Mouse (Mus musculus) lung, postnatal 4 days (tissue): ENCODE data around the gene Plekhs1.
"Not testable (repeated sequence)": the region's sequence is repeated elsewhere in the genome, so short reads cannot be mapped to it uniquely, and the experiment has no call there.

Experiments used
- DNase-seq, 2 experiments: peaks; one replicate each; pipeline ENCODE4 v3.0.0; 2021

Plekhs1 gene

DNA sequence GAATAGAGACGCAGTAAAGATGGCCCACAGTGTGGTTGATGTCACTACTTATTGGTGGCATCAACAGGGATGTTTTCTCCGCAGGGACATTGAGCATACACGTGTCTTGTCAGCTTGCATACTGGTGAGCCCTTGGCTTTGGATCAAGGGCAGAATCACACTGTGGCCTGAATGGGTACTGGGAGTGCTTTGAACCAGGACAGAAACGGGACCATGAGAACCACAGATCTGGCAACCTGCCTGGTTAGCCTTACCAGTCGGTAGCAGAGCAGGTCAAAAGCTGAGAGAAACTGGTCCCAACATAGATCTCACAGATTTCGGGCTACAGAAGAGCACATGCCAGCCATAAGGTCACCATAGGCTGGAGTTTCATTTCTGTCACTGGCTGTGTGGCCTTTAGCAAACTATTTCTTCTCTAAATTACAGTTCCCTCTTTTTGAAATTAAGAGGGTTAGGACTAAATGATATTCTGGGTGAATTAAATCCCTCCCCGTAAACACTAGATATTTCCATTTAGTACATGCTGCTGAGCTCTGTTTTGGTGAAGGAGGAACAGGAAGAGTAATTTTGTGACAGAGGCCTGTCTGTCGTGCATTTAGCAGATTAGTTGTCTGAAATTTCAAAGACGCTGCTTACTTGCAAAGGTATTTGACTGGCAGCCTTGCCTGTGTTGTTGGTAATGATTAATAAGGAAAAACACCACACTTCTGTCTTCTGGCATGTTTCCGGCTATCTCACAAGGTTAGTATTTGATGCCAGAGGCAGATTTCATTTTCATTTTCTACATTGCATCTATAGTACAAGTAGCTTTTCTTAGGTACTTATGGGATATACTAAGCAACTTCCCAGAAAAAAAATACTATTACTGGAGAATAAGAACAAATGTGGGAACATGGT lies 2.0 kb upstream of the Plekhs1 start:
- no peak for DNase-seq

DNA sequence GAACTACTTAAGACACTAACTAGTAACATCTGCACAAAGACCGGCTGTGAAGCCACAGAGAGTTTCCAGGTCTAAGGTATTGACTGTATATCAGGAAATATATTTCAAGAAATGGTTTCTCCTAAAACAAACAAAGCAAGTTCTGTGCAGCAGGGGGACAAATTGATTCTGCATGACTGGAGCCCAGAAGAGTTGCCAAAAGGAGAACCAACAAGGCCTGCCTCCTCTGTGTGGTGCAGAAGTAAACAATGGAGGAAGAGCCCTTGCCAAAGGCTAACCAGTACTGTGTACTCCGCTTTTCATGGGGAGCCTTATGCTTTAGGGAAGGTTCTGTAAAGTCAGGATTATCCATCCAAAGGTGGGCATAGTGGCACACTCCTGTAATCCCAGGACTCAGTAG lies 1.2 kb upstream of the Plekhs1 start:
- DNase-seq: no peak

DNA sequence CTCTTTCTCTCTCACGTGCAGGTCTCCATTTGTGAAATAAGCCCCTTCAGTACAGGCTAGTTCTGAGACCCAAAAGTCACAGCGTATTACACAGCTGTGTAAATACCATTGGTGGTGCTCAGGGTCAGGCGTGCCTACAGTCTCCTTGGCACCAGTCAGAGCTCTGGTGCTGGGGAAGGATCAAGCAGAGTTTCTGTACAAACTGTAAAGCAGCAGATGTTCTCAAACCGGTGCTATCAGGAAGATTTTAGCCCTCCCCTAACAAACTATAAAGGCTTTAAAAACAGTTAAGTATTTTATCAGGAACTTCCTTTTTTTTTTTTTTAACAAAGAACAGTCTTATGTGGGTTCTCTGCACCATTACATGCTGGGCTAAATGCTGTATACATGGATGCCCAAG lies 1.3 kb downstream of the Plekhs1 start:
- DNase-seq: no peak

DNA sequence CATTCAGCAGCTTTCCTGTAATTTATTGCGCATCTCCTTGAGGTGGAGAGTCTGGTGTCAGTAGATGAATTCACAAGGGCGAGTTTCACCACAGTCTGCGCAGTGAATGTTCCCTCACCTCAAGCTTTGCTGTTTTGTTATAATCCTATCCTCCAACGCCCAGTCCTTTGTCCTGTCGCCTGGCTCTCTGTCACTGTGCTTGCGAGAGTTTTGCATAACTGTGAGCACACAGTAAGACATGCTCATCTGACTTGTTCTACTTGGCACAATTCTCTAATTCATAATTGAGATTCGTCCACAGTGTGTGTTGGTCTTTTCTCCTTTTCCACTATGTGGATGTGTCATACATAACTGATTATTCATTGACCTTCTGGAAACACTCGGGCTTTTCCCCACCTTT lies 5.0 kb downstream of the Plekhs1 start:
- DNase-seq: no peak

DNA sequence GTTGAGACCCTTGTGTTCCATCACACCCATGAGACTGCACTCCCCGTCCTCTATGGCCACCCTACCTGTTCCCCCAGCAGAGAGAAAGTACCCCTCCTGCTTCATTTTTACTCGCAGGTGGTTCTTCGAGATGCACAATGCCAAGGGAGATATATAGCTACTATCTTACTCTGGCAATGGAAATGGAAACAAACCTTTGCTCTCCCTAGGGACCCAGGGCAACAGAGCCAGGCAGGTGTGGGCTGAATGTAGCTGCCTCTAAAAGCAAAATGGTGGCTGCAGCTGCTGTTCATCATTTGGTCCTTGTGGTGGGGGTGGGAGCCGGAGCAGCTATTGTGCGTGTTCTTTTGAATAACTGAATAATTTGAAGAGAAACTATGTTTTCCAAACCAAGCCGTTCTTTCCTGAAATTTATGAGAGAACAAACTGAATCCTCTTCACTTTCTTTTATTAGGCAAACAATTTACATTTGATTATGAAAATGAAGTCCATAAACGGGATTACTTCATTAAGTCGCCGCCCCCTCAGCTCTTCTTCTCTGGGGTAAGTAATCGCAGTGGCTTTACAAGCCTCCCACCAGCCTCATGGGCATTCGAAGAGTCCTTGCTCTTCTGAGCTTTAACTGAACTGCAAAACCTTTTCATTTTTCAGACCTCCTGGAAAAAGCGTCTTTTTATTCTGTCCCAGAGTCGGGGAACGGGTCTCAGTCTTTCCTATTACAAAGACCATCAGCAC lies 9.0 kb downstream of the Plekhs1 start:
- DNase-seq: no peak

DNA sequence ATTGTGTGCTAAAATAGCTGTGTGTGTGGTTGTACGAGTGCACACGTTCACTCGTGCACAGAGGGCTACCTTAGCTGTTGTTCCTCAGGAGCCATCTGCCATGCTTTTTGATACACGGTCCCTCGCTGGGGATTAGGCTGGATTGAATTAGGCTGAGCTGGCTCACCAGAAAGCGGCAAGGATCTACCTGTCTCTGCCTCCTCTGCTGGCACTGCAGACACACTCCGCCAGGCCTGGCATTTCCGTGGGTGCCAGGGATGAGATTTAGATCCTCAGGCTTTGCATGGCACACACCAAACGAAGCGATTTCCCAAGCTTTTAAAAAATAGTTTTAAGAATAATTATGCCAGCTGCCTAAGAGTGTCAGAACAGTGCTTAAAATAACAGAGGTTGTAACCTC lies 10.5 kb downstream of the Plekhs1 start:
- DNase-seq: no peak

DNA sequence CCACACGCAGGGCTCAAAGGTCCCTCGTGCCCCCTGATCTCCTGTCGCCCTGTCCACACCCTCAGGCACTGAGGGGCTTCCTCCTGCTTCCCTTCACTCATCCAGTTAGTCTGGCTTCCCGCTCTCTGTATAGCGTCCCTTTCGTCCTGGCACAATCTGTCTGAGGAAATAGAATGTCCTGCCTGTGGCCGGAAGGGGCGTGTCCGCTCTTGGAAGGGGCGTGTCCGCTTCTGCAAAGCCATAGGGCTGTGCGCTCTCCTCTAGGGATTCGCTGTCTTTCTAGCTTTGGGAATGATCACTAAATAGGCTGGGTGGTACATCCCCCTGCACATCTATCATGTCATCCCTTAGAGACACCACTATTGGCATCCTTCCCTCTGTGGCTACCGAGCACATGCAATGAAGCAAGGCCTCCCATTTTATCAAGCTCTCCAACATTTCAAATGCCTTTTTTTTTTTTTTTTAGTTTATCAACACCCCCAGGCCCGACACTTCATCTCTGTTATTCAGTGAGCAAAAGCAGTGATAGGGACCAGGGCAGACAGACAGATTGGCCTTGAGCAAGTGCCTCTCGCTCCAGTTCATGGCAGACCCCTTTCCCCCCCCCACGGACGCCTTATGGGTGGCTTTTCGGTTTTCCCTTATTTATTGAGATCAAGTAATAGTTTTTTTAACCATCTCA lies 13.6 kb downstream of the Plekhs1 start:
- DNase-seq: peak; percentile 67 to 69

DNA sequence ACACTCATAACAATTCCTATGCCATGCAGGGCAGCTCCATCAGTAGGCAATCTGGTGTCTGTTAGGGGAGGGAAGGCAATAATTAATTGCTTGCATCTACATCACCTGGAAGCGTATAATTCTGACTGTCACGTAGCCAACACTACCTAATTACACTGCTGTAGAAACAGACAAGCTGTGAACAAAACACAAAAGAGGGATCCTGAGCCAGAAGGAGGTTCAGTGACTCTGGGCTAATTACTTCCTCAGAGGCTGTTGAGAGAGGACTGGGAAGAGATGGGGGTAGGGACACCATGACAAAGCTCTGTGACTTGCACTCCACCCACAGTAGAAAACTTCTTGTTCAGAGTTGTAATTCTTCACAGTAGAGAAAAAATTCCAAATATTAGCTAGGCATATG lies 15.1 kb downstream of the Plekhs1 start:
- DNase-seq: no peak

DNA sequence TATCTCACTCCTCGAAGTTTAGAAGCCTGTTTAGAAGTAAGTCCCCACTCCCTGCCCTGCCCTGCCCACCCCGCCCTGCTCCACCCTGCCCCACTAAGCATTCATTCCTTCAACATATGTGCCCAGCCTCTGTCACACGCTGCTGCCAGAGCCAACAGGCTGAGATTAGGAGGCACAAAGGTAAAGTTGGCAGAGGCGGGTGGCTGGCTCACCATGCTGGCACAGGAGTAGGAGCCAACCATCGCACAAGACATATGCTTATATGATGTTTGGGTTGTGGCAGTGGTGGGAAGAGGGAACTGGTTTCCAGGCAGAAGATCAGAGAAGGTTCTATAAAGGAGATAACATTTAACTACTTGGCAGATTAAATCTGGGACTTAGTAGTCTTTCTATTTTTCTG lies 15.8 kb downstream of the Plekhs1 start:
- DNase-seq: no peak

DNA sequence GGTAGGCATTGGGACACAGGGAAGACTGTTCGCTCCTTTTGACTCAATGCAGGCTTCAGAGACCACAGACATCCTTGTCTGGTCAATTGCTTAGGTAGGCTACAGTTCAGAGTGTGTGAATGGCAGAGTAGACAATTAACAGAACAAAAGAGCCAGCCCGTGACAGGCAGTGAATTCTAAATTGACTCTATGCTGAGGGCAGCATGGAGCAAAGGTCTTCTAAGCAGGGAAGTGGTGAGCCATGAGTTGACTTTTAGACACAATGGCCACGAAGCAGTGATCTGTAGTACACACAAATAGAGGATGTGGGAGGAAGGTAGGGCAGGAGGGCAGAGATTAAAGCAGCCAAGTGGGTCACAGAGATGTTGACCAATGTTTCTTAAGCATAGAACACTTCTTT lies 16.4 kb downstream of the Plekhs1 start:
- DNase-seq: no peak

DNA sequence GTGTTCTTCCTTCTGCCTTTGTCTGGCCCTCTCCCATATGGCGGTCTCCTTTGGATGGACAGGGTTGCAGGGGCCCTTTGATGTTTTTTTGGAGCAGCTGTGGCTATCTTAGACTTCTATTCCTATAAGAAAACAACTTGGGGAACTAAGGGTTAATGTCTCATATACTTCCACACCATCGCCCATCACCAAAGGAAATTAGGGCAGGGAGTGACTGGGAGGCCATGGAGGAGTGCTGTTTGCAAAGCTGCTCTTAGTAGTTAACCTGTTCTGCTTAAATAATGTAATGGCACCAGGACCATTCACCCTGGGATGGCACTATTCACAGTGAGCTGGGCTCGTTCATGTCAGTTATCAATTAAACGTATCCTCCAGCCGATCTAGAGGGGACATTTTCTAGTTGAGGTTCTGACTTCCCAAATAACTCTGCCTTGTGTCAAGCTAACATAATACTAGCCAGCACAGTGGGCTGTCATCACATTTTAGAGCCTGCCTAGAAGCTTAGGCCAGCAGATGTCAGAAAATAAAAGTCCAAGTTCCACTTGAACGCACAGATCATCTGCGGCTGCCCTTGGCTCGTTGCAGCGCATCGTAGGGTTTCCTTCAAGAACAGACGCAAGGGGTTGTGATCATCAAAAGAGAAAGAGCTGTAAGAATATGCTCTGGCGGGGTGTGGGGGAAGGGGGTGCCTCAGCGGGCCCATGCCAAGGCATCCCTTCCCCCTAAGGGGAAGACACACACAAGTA lies 23.4 kb downstream of the Plekhs1 start:
- DNase-seq: no peak

DNA sequence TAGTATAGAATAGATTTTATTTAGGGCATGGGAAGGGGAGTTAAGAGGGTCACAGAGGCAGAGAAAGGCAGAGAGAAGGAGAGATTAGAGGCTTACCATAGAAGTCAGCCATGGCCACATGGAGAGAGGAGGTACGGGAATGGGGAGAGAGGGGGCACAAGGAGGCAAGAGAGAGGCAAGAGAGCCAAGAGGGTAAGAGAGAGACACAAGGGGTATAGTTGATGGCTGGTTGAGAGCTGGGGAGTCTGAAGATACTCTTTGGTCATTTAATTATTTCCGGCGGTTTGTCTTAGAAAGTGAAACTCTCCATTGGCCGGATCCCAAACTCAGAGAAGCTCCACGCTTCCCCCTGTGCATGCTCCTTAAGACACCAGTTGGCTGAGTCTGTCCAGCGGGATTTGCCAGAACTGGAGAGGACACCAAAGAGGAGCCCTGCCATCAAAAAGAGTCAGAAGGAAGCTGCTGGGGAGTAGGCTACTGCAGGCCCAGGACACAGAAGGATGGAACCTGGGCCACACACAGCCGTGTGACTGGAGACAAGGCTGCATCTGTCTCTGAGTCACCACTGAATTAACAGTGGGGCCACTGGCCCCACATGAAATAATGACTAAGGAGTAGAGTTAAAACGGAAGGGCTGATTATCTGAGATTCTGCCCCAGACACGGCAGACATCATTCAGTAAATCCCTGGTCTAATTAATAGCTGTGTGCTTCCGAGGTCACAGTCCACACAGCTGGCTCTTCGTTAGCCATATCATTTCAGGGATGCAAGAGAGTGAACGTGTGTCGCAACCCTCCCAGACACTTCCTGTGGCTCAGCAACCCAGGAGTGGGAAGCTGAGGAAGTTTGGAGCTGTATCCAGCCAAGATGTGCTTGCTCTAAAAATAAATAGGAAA lies 24.2 kb downstream of the Plekhs1 start:
- DNase-seq: peak; percentile 28 to 79

DNA sequence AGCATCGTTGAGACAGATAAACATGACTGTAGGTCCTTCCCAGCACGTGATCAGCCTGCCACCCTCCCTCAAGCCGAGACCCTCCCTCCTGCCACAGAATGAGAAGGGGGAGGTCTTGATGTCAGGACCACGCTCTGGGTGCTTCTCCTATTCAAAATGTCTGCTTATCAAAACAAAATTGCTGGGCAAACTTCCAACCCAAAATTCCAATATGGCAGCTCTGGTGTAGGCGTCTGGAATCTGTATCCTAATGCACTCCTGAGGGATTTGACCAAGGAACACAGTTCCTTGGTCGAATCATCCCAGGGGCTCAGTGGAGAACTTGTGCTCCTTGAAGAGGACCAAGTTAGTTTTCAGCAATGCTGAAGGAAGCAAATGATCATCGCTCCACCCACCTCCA lies 25.5 kb downstream of the Plekhs1 start:
- DNase-seq: no peak

DNA sequence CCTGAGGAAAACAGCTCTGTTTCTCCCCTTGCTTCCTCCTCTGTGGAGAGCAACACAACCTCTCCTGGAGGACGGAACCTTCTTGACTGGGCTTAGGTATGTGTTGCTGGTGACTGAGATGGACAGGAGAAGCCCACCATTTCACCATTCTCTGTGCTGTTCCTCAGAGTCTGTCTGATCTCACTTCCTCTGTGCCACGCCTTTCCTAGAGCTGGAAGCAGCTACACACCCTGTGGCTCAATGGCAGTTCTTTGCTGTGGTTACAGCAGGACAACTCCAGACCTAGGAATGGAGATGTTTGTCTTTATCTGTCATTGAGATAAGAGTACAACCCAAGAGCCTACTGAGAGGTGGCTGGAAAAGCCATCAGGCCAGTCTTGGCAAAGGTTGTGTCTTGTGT lies 25.9 kb downstream of the Plekhs1 start:
- DNase-seq: no peak

DNA sequence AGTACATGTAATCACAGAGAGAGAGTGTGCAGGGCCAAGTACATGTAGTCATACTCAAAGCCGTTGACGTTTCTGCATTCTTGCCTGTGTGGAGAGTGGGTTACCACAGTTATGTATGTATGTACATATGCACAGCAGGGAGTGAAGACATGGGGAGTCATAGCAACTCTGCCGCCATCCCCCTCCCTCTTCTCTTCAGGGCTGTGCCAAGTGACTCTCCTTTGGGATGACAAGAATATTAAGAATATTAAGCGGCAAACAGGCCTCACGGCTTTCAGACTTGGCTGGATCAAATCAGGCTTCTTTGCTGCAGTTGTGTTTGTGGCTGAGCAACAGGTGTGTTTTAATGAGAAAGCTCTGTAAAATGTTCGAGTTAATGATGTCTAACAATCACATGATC lies 28.2 kb downstream of the Plekhs1 start:
- DNase-seq: no peak

DNA sequence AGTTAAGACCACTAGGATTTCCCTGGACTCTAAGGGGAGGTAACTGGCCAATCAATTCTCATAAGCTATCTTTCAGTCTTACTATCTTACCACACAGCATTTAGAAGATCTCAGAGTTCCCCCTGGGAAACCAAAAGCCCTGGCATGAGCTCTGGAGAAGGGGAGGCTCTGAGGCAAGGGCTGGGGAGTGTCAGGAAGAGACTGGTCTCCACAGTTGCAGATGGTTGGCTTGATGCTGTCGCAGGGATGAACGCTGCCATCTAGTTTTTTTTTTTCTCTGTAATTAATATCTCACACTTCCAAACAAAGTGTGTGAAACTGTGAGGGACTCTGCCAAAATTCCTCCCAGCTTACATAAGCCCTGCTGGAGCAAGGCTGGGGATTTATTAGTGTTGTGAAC lies 32.7 kb downstream of the Plekhs1 start:
- not testable (repeated sequence) for DNase-seq

DNA sequence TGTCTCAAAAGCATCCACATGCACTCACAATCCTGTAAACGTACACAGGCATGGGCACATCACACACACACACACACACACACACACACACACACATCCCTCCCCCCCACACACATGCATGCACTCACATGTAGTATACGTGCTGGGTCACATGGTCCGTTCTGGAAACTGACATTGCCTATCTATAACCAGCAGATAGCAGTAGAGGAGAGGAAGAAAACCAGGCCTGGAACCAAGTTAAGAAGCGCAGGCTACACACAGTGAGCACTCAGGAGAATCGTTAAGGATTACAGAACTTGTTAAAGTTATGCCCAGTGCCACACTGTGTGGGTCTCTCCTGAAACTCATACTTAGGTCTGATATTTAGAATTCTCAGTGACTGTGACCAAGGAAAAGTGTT lies 41.6 kb downstream of the Plekhs1 start:
- DNase-seq: not testable (repeated sequence)

DNA sequence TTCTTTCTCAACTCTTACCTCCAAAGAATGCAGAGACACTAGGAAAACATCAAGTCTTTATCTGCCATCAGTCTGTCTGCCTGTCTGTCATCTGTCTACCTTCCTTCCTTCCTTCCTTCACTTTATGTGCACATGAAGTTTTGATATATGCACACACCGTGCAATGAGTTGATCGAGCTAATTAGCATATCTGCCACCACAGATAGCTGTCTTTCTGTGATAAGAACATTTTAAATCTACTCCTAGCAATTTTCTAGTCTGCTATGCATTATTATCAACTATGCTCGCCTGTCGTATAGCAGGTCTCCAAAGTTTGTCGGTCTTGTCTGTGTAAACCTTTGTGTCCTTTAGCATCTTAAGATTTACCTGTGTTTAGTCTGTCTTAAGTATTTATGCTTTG lies 42.1 kb downstream of the Plekhs1 start:
- DNase-seq: not testable (repeated sequence)

DNA sequence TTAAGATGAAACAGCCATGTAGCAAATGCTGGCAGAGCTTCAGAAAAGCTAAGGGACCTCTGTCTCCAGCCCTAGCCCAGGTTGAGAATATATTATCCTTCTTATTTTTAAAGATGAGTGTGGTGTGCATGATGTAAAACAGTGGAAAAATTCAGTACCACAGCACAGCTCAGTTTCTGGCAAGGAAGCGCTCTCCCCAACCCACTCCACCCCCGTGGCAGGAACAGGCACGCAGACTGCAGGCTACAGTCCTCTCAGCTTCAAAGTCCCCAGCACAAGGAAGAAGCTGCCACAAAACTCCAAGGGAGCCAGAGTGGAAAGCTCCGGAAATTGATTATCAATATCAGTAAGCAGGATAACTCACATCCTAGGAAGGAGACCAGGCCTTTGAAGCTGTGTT lies 49.8 kb downstream of the Plekhs1 start:
- DNase-seq: not testable (repeated sequence)

DNA sequence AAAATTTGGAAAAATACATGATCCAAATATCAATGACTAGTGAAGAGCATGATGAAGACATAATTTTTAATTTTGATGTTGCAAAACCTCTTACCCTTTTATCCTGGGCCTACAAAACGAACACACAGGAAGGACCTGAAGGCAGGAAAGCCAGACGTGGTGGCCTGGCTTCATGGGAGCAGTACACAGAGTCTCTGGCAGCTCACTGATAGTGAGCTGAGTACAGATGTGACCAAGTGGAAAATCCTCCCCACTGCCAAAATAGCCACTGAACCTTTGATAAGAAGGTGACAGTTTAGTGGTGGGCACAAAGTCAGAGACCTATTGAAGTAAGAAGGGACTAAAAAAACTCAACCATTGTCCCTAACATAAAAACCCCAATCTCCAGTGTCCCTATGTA lies 52.1 kb downstream of the Plekhs1 start:
- not testable (repeated sequence) for DNase-seq

DNA sequence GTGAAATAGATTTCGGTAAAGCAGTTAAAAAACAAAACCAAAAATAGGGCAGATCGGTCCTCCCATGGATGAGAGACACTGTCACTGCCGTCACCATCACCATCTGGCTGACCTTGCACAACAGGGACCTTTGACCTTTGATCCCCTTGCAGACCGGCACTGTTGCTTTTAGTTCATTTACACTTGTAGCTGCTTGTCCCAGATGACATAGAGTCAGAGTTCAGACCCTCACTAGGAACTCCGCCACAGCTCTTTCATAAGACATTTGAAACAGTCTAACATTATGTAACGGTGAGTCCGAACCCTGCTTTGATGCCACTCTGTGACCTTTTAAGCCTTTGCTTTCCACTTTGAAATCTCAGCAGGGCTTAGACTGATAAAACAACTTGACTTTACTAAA lies 58.0 kb downstream of the Plekhs1 start:
- not testable (repeated sequence) for DNase-seq

DNA sequence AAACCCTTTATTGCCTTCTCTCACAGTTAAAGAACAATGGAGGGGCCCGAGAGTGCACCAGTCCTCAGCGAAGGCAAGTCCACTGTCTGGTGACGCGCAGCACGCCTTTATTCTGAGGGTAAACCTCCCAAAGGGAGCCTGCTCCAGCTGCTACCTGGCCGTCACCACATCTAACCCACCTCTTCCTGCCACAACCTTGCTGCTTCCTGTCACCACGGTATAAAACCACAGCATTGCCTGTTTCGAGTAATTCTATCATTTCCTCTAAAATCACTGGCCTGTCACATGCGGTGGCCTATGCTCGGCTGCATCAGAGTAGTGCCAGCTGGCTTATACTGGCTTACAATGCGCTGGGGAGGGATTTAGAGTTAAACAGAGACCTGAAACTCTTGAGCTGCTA lies 69.1 kb downstream of the Plekhs1 start:
- DNase-seq: not testable (repeated sequence)
